Mouse (Mus musculus): Measurements from ENCODE around the gene Hist1h2bg. TPM values are rescaled to one million over a fixed set of nuclear protein-coding genes. Genes with fewer than 3 reads are reported as not detected.
"Not testable (repeated sequence)": the region's sequence is repeated elsewhere in the genome, so short reads cannot be mapped to it uniquely, and the experiment has no call there.

The Hist1h2bg gene
- polyA plus RNA-seq, 1 experiment = 32.9 TPM

DNA sequence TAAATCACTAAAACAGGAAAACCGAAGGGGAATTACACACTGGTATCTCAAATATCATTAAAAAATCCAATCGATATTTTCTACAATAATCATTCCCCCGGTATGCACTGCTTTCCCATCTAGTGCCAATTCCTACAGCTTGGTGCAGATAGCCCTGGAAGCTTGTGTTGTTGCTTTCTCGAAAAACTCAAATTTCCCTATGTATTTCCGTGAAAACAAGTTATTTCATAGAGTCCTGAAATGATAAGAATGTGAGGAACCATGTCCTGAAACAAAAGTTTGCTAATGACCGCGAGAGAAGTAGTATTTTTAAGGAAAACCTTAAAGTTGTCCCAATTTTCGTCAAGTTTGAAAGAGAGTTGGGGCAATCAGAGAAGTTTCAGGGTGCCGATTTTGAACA, 16.8 kb upstream of the Hist1h2bg start:
- no peak for TF ChIP-seq GATA1 (IDR thresholded peaks at IDR 0.05; ENCODE audit: low read length)

DNA sequence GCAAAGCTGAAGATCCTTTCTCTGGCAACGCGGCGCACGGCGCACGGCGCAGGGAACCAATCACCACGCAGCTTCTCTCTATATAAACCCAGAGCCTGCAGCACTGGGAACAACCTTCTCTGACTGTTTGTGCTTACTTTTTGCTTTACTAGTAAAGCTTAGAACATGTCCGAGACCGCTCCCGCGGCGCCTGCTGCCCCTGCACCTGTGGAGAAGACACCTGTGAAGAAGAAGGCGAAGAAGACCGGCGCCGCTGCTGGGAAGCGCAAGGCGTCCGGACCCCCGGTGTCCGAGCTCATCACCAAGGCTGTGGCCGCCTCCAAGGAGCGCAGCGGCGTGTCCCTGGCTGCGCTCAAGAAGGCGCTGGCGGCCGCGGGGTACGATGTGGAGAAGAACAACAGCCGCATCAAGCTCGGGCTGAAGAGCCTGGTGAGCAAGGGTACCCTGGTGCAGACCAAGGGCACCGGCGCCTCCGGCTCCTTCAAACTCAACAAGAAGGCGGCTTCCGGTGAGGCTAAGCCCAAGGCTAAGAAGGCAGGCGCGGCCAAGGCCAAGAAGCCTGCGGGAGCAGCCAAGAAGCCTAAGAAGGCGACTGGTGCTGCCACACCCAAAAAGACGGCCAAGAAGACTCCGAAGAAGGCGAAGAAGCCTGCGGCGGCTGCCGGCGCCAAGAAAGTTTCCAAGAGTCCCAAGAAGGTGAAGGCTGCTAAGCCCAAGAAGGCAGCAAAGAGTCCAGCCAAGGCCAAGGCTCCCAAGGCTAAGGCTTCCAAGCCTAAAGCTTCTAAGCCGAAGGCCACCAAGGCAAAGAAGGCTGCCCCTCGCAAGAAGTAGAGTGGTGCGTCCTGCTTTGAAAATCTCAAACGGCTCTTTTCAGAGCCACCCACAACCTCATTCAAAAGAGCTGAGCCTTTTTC, 16.0 kb upstream of the Hist1h2bg start:
- no peak for TF ChIP-seq GATA1 (IDR thresholded peaks at IDR 0.05; ENCODE audit: low read length)

DNA sequence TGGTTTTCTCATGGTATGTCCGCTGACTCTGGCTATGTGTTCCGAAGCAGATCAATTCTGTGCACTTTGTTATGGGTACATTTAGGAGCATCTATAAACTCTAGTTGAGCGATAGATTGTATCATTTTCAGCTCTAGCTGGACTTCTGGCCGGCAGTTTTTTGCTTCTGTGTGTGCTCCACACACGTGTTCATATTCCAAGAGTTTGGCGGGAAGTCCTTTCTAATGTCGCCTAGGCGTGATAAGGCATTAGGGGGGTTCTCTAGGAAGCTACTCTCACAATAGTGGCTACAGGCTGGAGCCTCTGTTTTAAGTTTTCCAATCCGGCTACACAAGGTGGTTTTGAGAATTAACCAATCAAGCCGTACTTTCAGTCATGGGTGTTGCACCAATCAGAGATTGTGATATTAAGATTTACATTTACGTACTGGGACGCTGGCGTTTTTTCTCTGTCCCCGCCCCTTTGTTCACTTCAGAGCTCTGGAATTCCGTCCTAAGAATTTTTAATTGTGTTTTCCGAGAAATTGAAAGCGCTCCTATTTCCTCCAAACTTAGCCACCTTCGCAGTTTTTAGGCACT, 15.3 kb upstream of the Hist1h2bg start:
- no peak for TF ChIP-seq GATA1 (IDR thresholded peaks at IDR 0.05; ENCODE audit: low read length)

DNA sequence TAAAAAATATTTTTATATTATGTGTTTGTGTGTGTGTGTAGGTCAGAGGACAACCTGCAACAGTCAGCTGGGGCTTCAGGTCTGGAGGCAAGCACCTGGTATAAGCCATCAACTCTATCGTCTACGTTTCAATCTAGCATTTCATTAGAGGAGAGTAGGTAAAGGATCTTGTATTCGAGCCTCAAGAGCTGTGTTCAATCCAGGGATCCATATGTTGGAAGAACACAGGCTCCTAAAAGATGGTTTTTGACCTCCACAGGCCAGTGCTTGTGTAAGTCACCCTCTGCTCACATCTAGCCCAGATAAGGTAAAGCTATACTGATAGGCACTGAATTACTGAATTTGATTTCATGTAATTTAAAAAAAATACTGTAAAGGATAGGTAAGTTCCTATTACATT, 14.3 kb upstream of the Hist1h2bg start:
- no peak for TF ChIP-seq GATA1 (IDR thresholded peaks at IDR 0.05; ENCODE audit: low read length)

DNA sequence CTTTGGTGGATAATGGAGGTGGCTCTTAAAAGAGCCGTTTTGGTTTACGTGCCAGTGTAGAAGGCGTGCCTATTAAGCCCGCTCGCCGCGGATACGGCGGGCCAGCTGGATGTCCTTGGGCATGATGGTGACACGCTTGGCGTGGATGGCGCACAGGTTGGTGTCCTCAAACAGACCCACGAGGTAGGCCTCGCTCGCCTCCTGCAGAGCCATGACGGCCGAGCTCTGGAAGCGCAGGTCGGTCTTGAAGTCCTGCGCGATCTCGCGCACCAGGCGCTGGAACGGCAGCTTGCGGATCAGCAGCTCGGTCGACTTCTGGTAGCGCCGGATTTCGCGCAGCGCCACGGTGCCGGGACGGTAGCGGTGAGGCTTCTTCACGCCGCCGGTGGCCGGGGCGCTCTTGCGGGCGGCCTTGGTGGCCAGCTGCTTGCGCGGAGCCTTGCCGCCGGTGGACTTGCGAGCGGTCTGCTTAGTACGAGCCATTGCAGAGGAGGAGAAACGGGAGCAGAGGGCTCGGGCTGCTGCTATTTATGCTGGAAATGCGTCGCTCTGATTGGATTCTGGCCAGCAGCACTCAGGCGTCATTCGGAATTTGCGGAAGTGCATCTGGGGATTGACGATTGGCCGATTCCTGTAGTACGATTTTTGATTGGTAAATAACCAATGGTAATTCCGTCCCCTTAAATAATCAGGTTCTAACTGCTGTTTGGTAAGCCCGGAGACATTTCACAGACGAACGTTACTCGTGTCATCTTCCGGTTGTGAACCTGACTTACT, 9.1 kb upstream of the Hist1h2bg start, which contains the start of gene Hist1h3e:
TSS of gene Hist1h3e (minus strand) at position 487 of the 777 bp plus-strand sequence.
- not testable (repeated sequence) for TF ChIP-seq GATA1 (IDR thresholded peaks at IDR 0.05; ENCODE audit: low read length)

DNA sequence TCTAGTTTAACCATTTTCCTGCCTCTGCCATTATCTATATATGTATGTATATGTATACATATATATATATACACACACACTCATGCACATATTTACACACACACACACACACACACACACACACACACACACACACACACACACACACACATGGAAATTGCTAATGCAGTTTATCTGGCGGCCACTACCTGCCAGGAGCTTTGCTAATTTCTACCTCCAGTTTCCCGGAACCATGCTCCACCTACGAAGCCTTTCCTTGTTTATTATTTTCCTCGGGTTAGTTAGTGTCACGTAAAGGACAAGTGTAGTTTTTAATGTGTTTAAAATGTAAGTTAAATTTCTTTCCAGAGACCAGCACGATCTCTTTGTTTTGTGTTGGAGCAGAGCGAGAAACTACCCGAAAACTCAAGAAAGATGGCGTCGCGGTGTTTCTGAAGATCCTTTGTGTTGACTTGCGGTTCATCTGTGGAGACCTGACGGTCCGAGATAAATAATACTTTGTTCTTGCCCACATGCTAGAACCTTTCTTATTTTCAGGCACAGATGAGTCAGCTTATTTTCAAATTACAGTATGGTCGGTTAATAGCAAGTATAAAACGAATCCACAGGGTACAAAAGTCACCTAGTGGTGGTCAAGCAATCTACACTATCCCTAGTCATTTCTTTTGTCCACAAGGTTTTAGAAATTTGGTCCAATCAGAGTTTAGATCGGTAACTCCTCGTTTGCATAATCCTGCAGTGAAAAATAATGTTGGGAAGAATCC, 8.3 kb upstream of the Hist1h2bg start:
- no peak for TF ChIP-seq GATA1 (IDR thresholded peaks at IDR 0.05; ENCODE audit: low read length)

DNA sequence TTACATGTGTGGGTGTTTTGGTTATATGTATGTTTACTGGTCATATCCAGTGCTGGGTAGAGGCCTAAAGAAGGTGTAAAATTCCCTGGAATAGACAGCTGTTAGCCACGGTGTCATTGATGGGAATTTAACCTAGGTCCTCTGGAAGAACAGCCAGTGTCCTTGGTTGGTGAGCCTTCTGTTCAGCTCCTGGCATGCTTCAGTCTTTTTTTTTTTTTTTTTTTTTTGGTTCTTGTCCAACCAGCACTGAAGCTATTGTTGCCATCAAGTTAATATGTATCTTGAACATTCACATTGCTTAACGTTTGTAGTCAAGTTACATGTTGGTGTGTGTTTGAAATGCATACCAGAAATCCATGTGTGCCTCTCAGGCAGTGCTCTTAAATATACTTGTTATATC, 6.7 kb upstream of the Hist1h2bg start:
- TF ChIP-seq GATA1 (IDR thresholded peaks at IDR 0.05; ENCODE audit: low read length) = no peak

DNA sequence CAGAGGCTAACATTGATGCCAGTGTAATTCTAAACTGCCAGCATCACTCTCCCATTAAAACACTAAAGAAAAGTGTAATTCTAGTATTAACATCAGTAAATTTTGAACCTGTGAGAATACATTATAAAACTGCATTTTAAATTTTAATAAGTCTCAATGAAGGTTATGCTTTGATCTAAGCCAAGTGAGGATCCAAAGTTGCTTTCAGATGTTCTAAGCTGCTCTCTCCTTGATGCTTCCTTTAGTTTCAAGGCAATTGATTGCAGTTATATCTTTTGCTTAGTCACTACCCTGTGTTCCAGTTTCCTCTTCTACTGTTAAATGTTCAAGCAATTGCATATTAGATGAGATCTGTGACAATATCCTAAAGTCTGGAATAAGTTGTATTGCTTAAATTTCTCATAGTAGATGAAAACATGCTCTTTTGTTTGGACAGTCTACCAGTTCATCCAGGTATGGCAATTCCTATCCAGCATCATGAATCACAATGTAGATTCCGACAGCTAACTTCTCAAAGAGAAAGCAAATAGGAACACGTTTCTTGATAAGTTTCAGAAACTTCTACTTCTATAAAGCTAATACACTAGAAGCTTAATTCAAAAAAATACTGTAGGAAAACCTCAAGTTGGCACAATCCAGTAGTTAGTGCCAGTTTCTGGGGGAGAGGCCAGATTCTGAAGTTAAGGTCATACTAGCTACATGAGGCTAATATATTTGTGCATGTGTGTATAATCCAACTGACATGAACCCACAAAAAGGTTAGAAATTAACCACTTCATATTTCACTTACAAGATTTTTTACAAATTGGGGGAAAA, 1.2 kb downstream of the Hist1h2bg start:
- no peak for TF ChIP-seq GATA1 (IDR thresholded peaks at IDR 0.05; ENCODE audit: low read length)

DNA sequence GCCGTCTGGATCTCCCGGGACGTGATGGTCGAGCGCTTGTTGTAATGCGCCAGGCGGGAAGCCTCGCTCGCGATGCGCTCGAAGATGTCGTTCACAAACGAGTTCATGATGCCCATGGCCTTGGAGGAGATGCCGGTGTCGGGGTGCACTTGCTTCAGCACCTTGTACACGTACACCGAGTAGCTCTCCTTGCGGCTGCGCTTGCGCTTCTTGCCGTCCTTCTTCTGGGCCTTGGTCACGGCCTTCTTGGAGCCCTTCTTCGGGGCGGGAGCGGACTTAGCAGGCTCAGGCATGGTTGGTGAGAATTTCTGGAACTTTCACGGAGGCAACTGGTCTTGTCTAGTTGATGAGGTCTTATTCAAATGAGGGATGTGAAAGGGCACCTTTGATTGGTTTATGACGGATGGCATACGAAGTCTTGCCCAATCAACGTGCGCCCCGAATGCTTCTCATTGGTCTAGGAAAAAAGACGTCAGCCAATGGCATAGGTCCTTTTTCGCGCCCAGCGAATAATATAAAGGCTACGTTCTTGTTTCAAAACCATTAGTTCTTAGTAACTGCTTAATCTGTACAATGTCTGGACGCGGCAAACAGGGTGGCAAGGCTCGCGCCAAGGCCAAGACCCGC, 2.8 kb downstream of the Hist1h2bg start, which contains the start of the genes Hist1h2bf and Hist1h2ad:
TSS of gene Hist1h2bf (minus strand) at position 299 of the 627 bp plus-strand sequence.
TSS of gene Hist1h2ad (plus strand) at position 484 of the 627 bp plus-strand sequence.
- TF ChIP-seq GATA1 (IDR thresholded peaks at IDR 0.05; ENCODE audit: low read length) = not testable (repeated sequence)

DNA sequence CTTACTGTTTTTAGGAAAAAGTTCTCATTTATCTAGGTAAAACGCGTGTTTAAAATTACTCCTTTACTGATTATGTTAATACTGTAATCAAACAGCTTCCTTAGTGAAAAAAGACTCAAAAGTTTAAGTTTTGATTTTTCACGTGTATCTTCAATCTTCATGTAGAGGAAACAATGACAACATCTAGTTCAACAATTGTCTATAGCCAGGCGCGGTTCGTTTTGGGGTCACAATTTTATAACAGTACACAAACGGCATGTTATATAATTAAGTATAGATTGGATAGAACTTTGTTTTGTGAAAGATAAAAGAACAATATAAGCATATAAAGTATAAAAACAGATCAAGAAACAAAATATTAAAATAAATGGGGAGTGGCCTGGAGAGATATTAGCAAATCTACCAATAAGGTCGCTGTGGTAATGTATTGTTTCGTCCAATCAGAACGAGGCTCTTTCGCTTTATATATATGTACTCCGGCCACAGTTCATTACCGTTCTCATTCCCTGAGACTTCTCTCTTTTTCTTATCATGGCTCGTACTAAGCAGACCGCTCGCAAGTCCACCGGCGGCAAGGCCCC, 4.2 kb downstream of the Hist1h2bg start, which contains the start of gene Hist1h3d:
TSS of gene Hist1h3d (plus strand) at position 493 of the 581 bp plus-strand sequence.
- no peak for TF ChIP-seq GATA1 (IDR thresholded peaks at IDR 0.05; ENCODE audit: low read length)

DNA sequence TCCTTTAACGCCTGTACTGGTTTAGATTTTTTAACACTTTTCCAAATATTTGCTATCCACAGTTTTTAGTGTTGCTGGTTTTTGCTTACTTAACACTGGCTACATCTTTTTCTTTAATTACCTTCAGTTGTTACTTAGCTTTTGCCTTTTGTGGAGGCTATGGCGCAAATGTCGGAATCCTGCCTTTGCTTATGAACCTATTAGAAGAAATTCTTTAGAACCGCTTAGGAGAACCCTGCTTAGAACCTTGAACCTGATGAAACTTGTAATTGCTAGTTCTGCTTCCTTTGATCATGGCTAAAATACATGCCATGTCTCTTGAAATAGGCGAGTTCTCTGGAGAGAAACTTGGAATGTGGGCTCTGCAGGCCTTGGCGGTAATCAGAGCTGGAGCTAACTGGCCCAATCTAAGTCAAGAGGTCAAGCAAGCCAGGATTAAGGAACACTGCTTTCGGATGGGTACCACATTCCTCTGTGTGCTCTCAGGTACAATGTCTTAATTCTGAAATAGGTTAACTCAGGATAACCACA, 5.2 kb downstream of the Hist1h2bg start:
- TF ChIP-seq GATA1 (IDR thresholded peaks at IDR 0.05; ENCODE audit: low read length) = no peak

DNA sequence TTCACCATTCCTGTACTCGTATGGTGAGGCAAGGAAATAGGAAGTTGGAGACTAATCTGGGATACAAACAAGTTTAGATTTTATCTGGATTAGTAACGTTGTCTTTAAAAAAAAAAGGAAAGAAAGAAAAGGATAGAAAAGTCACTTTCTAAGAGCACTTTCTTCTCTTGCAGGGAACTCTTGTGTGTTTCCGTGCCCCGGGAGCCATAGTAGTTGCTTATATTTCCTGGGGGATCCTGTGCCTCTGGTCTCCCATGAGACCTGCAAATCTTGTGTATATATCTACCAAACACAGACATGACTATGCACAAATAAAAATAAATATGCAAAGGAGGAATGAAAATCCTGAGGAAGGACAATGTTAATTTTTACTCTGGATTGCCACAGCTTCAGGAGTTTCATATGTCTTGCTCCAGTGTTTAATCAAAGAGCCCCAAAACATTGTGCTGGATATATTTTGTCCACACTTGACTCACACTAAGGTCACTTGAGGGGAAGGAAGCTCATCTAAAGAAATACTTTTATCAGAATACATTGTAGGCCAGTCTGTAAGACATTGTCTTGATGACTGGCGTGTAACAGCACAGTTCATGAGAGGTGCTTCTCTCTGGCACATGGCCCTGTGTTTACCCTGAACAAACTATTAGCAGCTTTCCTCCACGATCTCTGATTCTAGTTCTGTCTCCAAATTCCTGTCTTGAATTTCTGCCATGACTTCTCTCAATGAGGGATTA, 5.9 kb downstream of the Hist1h2bg start:
- no peak for TF ChIP-seq GATA1 (IDR thresholded peaks at IDR 0.05; ENCODE audit: low read length)
